Mouse (Mus musculus) liver, embryonic 13.5 days (tissue): ENCODE results near the gene Fgfr2. TPM values are rescaled to one million over a fixed set of nuclear protein-coding genes. Genes with fewer than 3 reads are reported as not detected.

ENCODE experiments used
- ATAC-seq: fragments of 200-750 bp; cut with Nextera tagmentation; 2 replicates; pipeline ENCODE4 v1.8.0; 2017; ENCODE audit warnings: low read depth, mild to moderate bottlenecking, moderate number of reproducible peaks, moderate library complexity
- DNase-seq: peaks from one replicate; pipeline ENCODE4 v3.0.0; 2022
- H3K27ac ChIP-seq: fragments of 300-500 bp; sonication (generic); 2 replicates; pipeline ENCODE4 v1.5.1; 2015; ENCODE audit warnings: moderate library complexity, mild to moderate bottlenecking, inconsistent platforms
- H3K27me3 ChIP-seq: fragments of 300-500 bp; sonication (generic); 2 replicates; pipeline ENCODE4 v1.6.1; 2015; ENCODE audit warnings: mild to moderate bottlenecking, inconsistent platforms
- H3K36me3 ChIP-seq: fragments of 300-500 bp; sonication (generic); 2 replicates; pipeline ENCODE4 v1.6.1; 2015; ENCODE audit warnings: mild to moderate bottlenecking, inconsistent platforms
- H3K4me1 ChIP-seq: fragments of 300-500 bp; sonication (generic); replicated peaks from 2 replicates; pipeline ENCODE4 v1.6.1; 2015; ENCODE audit warnings: inconsistent platforms
- H3K4me2 ChIP-seq: fragments of 300-500 bp; sonication (generic); 2 replicates; pipeline ENCODE4 v1.6.1; 2015; ENCODE audit warnings: inconsistent platforms, mild to moderate bottlenecking, moderate library complexity
- H3K4me3 ChIP-seq: fragments of 300-500 bp; sonication (generic); replicated peaks from 2 replicates; pipeline ENCODE4 v1.5.1; 2015; ENCODE audit warnings: mild to moderate bottlenecking, inconsistent platforms
- H3K9ac ChIP-seq: fragments of 300-500 bp; sonication (generic); 2 replicates; pipeline ENCODE4 v1.6.1; 2015; ENCODE audit warnings: mild to moderate bottlenecking, inconsistent platforms
- H3K9me3 ChIP-seq: fragments of 300-500 bp; sonication (generic); replicated peaks from 2 replicates; pipeline ENCODE4 v1.6.1; 2016; ENCODE audit warnings: inconsistent platforms
- WGBS: fragments of 180-500 bp; shearing (Covaris S2); methylation state at CpG from one replicate; pipeline ENCODE4 v1.1.7; 2015; ENCODE audit not compliant: insufficient replicate concordance; 5-methylcytosine and 5-hydroxymethylcytosine counted together
- polyA plus RNA-seq: library from polyadenylated mRNA; unstranded; fragments of >200 nt; fragmentation: Nextera tagmentation; extraction: Ambion mirVana; gene quantifications from 2 replicates; pipeline ENCODE4 v1.2.1, GENCODE M21; 2015

Gene Fgfr2
- polyA plus RNA-seq, 1 experiment from 2014 or later = 8.9 TPM

DNA sequence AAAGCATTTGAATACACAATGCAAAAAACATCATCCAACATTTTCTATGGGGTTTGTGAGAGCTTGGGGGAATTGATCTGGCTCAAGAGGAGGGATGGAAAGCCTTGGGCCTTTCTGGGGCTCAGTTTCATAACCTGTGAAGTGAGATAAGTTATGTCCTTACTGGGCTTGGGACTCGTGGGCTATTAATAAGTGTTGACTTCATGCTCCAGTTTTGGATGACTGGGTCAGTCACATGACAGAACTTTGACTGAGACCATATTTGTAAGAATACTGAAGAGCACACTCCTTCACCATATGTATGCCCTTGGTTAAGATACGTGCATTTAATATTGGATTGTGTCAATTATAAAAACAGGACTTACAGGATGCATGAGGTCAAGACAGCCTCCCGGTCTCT lies 495.7 kb downstream of the Fgfr2 start:
- ATAC-seq = no peak
- H3K9ac ChIP-seq = no peak overlapping the region
- 64% methylated on average over 3 of the region's 3 CpGs for WGBS

DNA sequence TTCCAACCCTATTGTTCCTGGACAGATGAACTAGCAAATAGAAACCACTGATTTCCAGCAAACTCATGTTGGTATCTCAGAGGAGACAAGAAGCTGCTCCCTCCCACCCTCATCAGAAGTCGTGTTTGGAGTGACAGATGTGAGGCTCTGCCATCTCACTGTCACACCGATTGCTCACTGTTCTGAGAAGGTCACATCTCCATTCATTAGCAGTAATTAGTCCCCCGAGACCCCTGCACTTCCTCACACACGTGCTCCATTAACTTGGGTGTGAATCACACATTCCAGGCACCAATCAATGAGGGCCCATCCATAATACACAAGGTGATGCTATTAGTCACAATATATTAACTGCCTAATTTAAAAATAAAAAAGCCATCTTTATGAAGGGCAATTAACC lies 497.0 kb downstream of the Fgfr2 start:
- 53% methylated on average over 4 of the region's 4 CpGs for WGBS
- Histone ChIP-seq H3K36me3 (no peaks in the 10 kb centered on the region), H3K9ac (no peak overlapping the region), H3K4me3 (no peak overlapping the region), H3K4me1 (no peaks in the 10 kb centered on the region), H3K9me3 (no peaks in the 10 kb centered on the region), H3K27ac (no peak overlapping the region), H3K27me3 (no peaks in the 10 kb centered on the region), H3K4me2 (no peak overlapping the region)
- no peak for DNase-seq
- ATAC-seq = no peak

More for the DNA sequence above, 495.7 kb downstream of the Fgfr2 start:
- DNase-seq = no peak
- Histone ChIP-seq H3K36me3 (no peaks in the 10 kb centered on the region), H3K4me2 (no peak overlapping the region), H3K27ac (no peak overlapping the region), H3K4me1 (no peaks in the 10 kb centered on the region), H3K9me3 (no peaks in the 10 kb centered on the region), H3K27me3 (no peaks in the 10 kb centered on the region), H3K4me3 (no peak overlapping the region)

DNA sequence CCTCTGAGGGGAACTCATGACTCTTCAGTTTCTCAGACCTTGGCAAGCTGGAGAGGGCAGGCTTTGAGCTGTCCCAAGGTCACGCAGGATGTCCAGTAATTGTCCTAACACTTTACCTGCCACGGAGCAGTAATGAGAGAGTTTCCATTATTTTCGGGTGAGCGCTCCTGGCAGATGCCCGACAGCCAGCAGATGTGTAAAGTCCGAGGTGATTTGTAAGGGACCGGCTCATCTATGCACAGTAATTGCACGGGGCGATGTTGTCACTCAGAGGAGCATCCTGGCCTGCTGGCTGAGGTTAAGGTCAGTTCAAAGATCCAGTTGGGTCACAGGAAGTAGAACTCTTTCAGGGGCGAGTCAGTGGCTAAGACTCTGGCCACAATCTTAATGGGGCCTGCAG lies 499.0 kb downstream of the Fgfr2 start:
- Histone ChIP-seq H3K27ac (no peak overlapping the region), H3K4me1 (no peaks in the 10 kb centered on the region), H3K36me3 (no peaks in the 10 kb centered on the region), H3K4me3 (no peak overlapping the region), H3K4me2 (no peak overlapping the region), H3K9me3 (no peaks in the 10 kb centered on the region), H3K27me3 (no peaks in the 10 kb centered on the region), H3K9ac (no peak overlapping the region)
- DNase-seq (no peak), ATAC-seq (no peak)
- 67% methylated on average over 10 of the region's 10 CpGs for WGBS

DNA sequence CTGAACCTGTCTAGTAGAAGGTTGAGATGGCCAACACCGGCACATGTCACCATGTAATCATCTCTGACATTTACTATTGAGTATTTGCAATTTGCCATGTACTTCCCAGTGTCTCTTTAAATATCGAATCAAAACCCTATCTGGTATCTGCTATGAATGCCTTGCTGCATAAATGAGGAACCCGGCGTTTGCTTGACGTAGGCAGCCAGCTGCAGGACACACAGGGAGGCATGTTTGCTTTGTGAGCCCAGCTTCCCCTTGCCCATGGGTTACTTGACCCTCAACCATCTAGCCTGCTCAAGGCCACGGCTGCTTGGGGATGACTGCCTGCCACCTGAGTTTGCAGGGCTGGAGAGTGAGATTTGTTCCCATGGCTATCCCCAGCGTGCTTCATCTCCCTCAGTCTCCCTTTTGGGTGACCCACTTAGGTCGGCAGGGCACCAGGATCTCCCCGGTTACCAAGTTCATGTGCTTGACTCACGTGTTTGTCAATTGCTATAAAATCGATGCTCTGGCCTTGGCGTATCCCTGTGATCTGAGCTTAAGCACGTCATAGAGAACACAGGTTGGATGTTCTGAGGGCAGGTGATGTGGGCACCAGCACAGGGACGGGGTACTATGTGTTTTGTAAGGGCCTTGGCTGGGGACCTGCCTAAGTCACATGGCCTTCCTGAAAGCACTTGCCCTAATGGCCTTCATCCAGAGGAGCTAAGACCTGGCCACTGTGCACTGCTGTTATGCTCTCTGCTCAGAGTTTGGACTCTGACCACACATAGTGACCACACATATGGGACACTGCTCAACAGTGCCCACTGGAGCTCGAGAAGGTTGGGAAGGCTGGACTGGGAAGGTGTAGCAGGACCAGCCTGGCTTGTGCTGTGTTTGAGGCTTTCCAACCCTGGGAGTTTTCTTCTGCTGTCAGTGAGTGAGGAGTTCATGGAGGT lies 502.9 kb downstream of the Fgfr2 start:
- DNase-seq (no peak), ATAC-seq (no peak)
- Histone ChIP-seq H3K27ac (no peak overlapping the region), H3K4me2 (no peak overlapping the region), H3K9ac (no peak overlapping the region), H3K9me3 (no peaks in the 10 kb centered on the region), H3K4me1 (peaks cover 3% of the 10 kb centered on the region; the same call in 1 of the 2 replicates), H3K27me3 (no peaks in the 10 kb centered on the region), H3K4me3 (no peak overlapping the region), H3K36me3 (no peaks in the 10 kb centered on the region)
- WGBS = 68% methylated on average over 15 of the region's 15 CpGs

DNA sequence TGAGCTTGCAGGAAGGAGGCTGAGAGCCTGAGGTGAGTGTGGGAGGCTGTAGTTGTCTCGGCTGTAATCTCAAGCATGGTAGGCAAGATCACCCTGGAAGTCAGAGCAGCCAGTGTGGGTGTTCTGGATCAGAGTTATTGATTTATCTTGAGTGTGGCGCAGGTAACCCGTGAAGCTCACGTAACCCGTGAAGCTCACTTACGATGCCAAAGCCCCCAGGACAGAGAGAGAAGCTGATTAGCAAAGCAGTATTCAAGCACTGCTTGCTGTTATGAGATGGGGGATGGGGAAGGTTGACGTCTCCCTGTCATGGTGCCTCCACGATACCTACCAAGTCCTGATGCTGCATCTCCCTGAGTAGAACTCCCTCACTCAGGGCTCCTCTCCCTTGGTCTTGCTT lies 503.6 kb downstream of the Fgfr2 start:
- H3K27me3 ChIP-seq = no peaks in the 10 kb centered on the region
- no peaks in the 10 kb centered on the region for H3K9me3 ChIP-seq
- DNase-seq (no peak), ATAC-seq (no peak)
- H3K4me3 ChIP-seq = no peak overlapping the region
- 83% methylated on average over 8 of the region's 8 CpGs for WGBS
- H3K4me1 ChIP-seq = peaks cover 5% of the 10 kb centered on the region; the same call in 1 of the 2 replicates
- H3K27ac ChIP-seq = no peak overlapping the region
- H3K36me3 ChIP-seq = no peaks in the 10 kb centered on the region
- no peak overlapping the region for H3K9ac ChIP-seq
- H3K4me2 ChIP-seq = no peak overlapping the region

DNA sequence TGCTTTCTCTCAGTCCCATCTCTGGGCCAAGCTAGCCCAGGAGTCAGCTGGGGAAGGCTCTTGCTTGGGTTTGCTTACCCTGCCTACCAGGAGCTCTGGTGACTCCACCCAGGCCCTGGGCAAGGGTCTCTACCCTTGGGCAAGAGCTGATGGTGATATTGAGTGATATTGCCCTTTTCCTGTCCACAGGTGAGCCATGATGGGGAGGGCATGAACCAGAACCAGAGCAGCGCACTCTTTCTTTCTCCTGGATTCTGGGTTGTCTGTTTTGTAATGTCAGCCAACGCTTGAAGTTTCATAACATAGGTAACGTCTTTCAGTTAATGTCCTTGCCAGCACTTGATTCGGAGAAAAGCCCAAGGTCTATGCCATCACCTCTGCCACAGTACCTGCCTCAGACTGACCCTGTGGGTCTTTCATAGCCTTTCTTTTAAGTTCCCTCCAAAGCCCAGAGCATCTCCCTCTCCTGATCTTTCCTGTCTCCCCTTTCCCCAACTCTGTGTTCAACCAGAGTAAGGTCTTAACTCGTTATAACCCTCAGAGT lies 506.1 kb downstream of the Fgfr2 start:
- H3K27ac ChIP-seq = no peak overlapping the region
- H3K4me3 ChIP-seq = no peak overlapping the region
- H3K4me2 ChIP-seq = no peak overlapping the region
- WGBS = 73% methylated on average over 5 of the region's 5 CpGs
- peaks cover 12% of the 10 kb centered on the region for H3K4me1 ChIP-seq
- H3K36me3 ChIP-seq = no peaks in the 10 kb centered on the region
- H3K27me3 ChIP-seq = no peaks in the 10 kb centered on the region
- DNase-seq = no peak
- no peak overlapping the region for H3K9ac ChIP-seq
- no peaks in the 10 kb centered on the region for H3K9me3 ChIP-seq
- no peak for ATAC-seq

DNA sequence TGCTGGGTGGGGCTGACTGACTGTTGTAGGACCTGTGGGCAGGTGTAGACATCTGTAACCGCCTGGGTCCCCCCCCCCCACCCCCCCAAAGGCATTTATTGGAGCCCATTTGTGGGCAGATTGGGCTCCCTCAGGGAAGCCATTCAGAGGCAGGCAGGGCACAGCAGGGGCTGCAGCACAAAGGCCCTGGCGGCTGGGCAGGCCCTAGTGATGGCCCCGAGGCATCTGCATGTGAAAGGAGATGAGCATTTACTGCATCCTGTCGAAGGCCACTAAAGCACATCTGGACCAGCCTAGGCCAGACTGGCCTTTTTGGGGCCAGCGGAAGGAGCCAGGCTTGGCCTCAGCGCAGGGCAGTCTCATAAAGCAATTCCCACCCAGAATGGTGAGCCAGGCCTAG lies 506.8 kb downstream of the Fgfr2 start:
- no peak for ATAC-seq
- H3K9ac ChIP-seq = no peak overlapping the region
- 61% methylated on average over 6 of the region's 6 CpGs for WGBS
- H3K36me3 ChIP-seq = no peaks in the 10 kb centered on the region
- no peak for DNase-seq
- H3K4me2 ChIP-seq = no peak overlapping the region
- H3K4me1 ChIP-seq = peaks cover 17% of the 10 kb centered on the region
- H3K27ac ChIP-seq = no peak overlapping the region
- no peaks in the 10 kb centered on the region for H3K9me3 ChIP-seq
- H3K4me3 ChIP-seq = no peak overlapping the region
- H3K27me3 ChIP-seq = no peaks in the 10 kb centered on the region

DNA sequence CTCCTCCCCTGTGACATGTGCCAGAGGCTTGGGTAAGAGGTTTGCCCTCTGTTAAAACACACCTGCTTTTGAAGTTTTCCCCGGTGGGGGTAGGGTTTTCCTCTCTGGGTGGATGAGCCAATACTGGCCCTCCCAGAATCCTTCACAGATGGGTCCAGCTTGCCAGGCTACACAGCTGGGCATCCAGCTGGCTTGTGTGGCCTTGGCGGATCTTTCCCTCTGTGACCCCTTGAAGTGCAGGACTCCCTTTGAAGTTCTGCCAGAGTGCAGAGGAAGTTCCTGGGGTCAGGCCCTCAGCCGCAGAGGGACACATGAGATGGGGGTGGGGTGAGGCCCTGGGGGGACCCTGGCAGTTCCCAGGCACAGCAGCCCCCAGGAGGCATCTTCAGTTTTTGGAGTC lies 507.8 kb downstream of the Fgfr2 start:
- ATAC-seq (no peak), DNase-seq (no peak)
- Histone ChIP-seq H3K27ac (no peak overlapping the region), H3K4me3 (no peak overlapping the region), H3K9ac (no peak overlapping the region), H3K36me3 (no peaks in the 10 kb centered on the region), H3K27me3 (no peaks in the 10 kb centered on the region), H3K9me3 (no peaks in the 10 kb centered on the region), H3K4me2 (no peak overlapping the region), H3K4me1 (peaks cover 28% of the 10 kb centered on the region)
- 44% methylated on average over 3 of the region's 3 CpGs for WGBS

DNA sequence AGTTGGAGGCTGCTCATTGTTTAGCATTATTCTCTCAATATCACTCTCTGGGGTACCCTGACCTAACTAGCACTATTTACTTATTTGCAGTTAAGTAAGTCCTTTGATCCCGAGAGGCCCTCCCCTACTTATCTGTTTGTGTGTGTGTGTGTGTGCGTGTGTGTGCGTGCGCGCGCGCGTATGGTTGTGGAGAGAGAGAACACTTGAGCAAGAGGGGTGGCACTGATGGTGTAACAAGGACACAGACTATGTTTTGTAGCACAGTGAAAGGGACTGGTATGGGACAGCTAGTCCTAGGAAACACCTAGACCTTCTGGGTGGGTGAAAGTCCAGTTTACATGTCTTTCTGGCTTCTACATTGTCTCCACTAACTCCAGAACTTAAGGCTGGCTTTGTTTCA lies 511.6 kb downstream of the Fgfr2 start:
- Histone ChIP-seq H3K27ac (no peak overlapping the region), H3K27me3 (peaks cover 16% of the 10 kb centered on the region), H3K4me2 (peak overlapping the region; percentile 84; the same call in 1 of the 2 replicates), H3K4me1 (peaks cover 33% of the 10 kb centered on the region), H3K9me3 (no peaks in the 10 kb centered on the region), H3K36me3 (no peaks in the 10 kb centered on the region), H3K4me3 (no peak overlapping the region), H3K9ac (no peak overlapping the region)
- DNase-seq (no peak), ATAC-seq (no peak)
- 81% methylated on average over 8 of the region's 8 CpGs for WGBS

DNA sequence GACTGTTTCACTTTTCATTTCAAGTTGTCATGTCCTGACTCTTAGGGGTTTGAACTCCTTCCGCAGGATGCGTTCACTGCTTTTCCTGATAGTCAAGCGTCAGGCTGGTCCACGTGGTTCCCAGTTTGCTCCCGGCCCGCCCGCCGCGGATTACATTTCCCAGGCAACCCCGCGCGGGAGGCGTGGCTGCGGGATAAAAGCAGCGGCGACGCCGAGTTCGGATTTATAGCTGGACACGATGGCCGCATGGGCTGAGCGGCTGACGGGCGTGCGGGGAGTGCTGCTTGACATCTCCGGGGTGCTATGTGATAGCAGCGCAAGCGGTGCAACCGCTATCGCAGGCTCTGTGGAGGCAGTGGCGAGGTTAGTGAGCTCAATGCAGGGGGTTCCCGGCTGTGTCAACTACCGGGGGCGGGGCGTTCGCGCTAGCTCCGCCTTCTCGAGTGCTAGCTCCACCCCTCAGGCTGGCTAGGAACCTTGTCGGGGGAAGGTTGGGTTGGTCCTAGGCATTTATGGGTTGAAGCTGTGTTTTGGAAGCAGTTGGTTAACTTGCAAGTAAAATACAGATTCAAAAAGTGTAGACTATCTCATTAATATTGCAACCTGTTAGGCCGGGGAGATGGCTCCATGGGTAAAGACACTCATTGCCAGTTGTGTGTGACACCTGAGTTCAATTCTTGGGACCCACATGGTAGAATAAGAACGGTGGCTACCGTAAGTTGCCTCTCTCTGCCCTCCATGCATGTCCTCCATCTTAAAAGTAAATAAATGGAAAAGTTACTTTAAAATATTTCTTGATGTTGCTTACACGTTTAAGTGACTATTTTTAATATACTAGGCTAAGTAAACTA lies 512.5 kb downstream of the Fgfr2 start, which contains the start of gene Lhpp:
TSS of gene Lhpp (plus strand) at position 171 of the 851 bp plus-strand sequence.
- Histone ChIP-seq H3K4me3 (peak within 1 kb of the TSS; percentile 71), H3K9ac (peak within 1 kb of the TSS; percentile 66), H3K4me2 (peak within 1 kb of the TSS; percentile 84), H3K9me3 (no peaks in the 10 kb centered on the region), H3K27me3 (peaks cover 24% of the 10 kb centered on the region), H3K4me1 (peaks cover 33% of the 10 kb centered on the region), H3K36me3 (no peaks in the 10 kb centered on the region), H3K27ac (no peak within 1 kb of the TSS)
- DNase-seq = peak; percentile 79
- peak; percentile 89 for ATAC-seq
- WGBS = 6% methylated on average over 44 of the region's 44 CpGs

DNA sequence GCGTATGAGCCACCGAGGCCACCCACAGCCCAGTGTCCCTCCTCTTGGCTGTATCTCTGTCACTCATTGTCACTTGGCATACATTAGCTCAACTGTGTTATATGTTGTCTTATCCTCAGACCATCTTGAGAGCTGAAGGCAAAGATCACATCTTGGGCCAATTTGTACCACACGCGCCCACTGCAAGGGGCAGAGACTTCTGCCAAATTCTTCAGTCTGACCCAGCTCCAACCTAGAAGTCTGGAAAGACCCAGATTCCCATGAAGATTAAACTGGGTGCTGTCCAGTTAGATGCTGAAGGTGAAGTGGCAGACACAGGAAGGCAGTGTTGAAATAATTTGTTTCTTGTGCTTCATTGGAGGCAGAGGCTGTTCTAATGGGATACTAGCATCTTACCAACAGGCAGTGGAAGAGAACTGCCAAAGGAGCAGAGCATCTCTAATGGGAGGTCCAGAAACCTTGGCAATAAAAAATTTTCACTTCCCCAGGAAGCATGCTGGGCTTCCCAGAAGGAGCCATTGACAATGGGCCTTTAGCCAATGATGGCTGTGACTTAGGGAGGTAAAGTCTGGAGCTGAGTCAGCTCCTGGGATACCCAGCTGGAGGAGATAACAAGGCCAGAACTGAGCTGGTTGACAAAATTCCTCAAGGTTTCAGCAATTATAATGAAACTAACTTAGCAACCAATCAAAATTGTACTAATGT lies 514.7 kb downstream of the Fgfr2 start:
- WGBS = 83% methylated on average over 4 of the region's 4 CpGs
- Histone ChIP-seq H3K27ac (no peak overlapping the region), H3K36me3 (no peaks in the 10 kb centered on the region), H3K9ac (no peak overlapping the region), H3K27me3 (peaks cover 46% of the 10 kb centered on the region), H3K4me3 (no peak overlapping the region), H3K9me3 (no peaks in the 10 kb centered on the region), H3K4me1 (peaks cover 26% of the 10 kb centered on the region), H3K4me2 (no peak overlapping the region)
- DNase-seq (no peak), ATAC-seq (no peak)
